8 mouse cellular contexts compared by ENCODE assay signal in the genomic region with DNA sequence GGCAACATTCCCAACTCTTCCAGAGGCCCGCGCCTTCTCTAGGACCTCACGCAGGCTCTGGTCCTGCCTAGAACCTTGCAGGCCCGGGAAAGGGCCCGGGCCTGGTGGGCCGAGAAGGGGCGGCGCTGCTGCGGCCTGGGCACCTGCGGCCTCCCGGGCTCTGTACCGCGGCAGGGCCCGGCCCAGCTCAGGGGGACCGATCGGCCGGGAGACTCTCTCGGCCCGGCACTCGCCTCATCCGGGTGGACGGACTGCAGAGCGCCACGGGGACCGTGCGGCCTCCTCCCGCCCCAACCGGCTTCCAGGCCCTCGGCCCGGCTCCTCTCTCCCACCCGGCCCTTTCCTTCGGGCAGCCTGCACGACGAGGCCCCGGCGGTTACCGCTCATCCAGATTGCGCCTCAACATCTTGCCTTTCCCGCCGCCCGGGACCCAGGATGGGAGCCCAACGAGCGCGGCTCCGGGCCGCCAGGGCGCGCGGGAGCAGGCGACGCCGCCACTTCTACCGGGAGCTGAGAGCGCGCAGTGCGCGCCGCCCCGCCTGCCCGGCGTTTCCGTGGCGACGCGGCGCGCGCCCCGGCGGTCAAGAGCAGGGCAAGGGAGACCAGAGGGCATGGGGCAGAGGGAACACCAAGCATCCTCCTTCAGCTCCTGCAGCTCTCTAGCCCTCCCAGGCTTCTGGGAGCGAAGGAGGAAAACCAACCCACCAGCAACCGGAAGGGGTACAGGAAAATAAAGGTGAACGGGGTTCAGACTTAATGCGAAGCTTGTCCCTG. TPM values are rescaled to one million over a fixed set of nuclear protein-coding genes. Genes with fewer than 3 reads are reported as not detected.
A peak's percentile ranks its signal among the peaks of the same experiment; 100 is the strongest.
DNase-seq lines count a peak whose midpoint lies in the region; ATAC-seq and TF ChIP-seq lines count a peak whose summit lies in the region.

A gene (minus strand): TSS at position 698 of the 774 bp plus-strand sequence.

- TF ChIP-seq CTCF in cerebellum, adult 2 months (IDR thresholded peaks at IDR 0.05; ENCODE audit: borderline replicate concordance, insufficient read depth, low read depth, low read length): no peak

- under 1% methylated on average over 74 of the region's 74 CpGs for WGBS in cerebellum, adult 2 months
- under 1% methylated on average over 65 of the region's 74 CpGs for WGBS in hindbrain, embryonic 11.5 days

- peak within 1 kb of the TSS; percentile 57 for H3K27ac ChIP-seq in cerebellum, adult 2 months (ENCODE audit: insufficient read depth, low read length)
- peak within 1 kb of the TSS; percentile 86 for H3K27ac ChIP-seq in hindbrain, embryonic 11.5 days (ENCODE audit: low read depth, low read length)

- peak; percentile 88 for DNase-seq in Muller cell, postnatal 12 days (ENCODE audit: inconsistent ontology term)
- DNase-seq in cerebellum, adult 2 months: peak; percentile 81 to 84
- DNase-seq in frontal cortex, adult 2 months (ENCODE audit: extremely low spot score in 1 of 2, low spot score in 1 of 2): peak in 1 of 2 experiments; percentile 61
- peak; percentile 87 for DNase-seq in hindbrain, embryonic 11.5 days (ENCODE audit: low spot score)
- DNase-seq in layer of hippocampus, postnatal 14 days (ENCODE audit: low spot score in 2 of 2): peak; percentile 44 to 70
- DNase-seq in lung, postnatal 14 days: peak; percentile 72
- DNase-seq in retina, embryonic 14.5 days (ENCODE audit: low spot score): peak; percentile 80
- peak; percentile 58 to 59 for DNase-seq in thymus, postnatal 36 days

- no peaks in the 10 kb centered on the region for H3K4me1 ChIP-seq in cerebellum, adult 2 months (ENCODE audit: control insufficient read depth, insufficient read depth, low read length)
- H3K4me1 ChIP-seq in hindbrain, embryonic 11.5 days (replicated peaks; ENCODE audit: control insufficient read depth, insufficient read depth, low read length): 0 out of 2 replicates have a peak, but pooled peaks cover 4% of the 10 kb centered on the region

- TF ChIP-seq POLR2A in cerebellum, adult 2 months (IDR thresholded peaks at IDR 0.05; ENCODE audit: borderline replicate concordance, insufficient read depth, low read length): peak; percentile 47; the same call in 1 of the 2 replicates

- peak within 1 kb of the TSS; percentile 72 for H3K4me3 ChIP-seq in cerebellum, adult 2 months (replicated peaks; ENCODE audit: insufficient read depth, low read depth, low read length)
- peak within 1 kb of the TSS; percentile 81 for H3K4me3 ChIP-seq in hindbrain, embryonic 11.5 days (ENCODE audit: low read depth, low read length)

- no peaks in the 10 kb centered on the region for H3K9me3 ChIP-seq in hindbrain, embryonic 11.5 days (ENCODE audit: control insufficient read depth, low read length)

- no peaks in the 10 kb centered on the region for H3K36me3 ChIP-seq in hindbrain, embryonic 11.5 days (ENCODE audit: control insufficient read depth, insufficient read depth, low read length)

- peak within 1 kb of the TSS; percentile 78 for H3K4me2 ChIP-seq in hindbrain, embryonic 11.5 days (replicated peaks; ENCODE audit: low read depth, low read length)

- no peaks in the 10 kb centered on the region for H3K27me3 ChIP-seq in cerebellum, adult 2 months (ENCODE audit: control insufficient read depth, insufficient read depth, low read length)
- no peaks in the 10 kb centered on the region for H3K27me3 ChIP-seq in hindbrain, embryonic 11.5 days (ENCODE audit: control insufficient read depth, insufficient read depth, low read length)

- ATAC-seq in hindbrain, embryonic 11.5 days (ENCODE audit: low FRiP score): peak; percentile 95

- H3K9ac ChIP-seq in hindbrain, embryonic 11.5 days (ENCODE audit: low read depth, low read length): peak within 1 kb of the TSS; percentile 84

RNA-seq across cellular contexts. Expression of the gene that starts here (rescaled TPM):
- 57.6 and 59.5 TPM in 2 replicates for polyA plus RNA-seq in cerebellum, adult 2 months (2012; rRNA removed)
- polyA plus RNA-seq in frontal cortex, adult 2 months (2012; rRNA removed): 66.6 and 71.9 TPM in 2 replicates
- polyA plus RNA-seq in hindbrain, embryonic 11.5 days (2014; fragmentation: Nextera tagmentation; extraction: Ambion mirVana): 94.5 and 111 TPM in 2 replicates
- 10 to 100 TPM; 71.8 to 77.8 TPM for total RNA-seq in layer of hippocampus, postnatal 14 days (2021)
